Mouse (Mus musculus) ES-Bruce4 (cell line): ENCODE measurements at regions not wholly inside any gene's neighbourhood (a gene's known extent, or its start where the extent isn't known, plus 50 kb on each side); places are given as distances from the start of the nearest gene placed in this dataset.

Experiments
- CTCF ChIP-seq: IDR thresholded peaks from one replicate; pipeline ENCODE4 v1.8.1; 2011; ENCODE audit warnings: low read depth, low read length
- EP300 ChIP-seq: IDR thresholded peaks from 2 replicates; pipeline ENCODE4 v1.6.1; 2011; ENCODE audit warnings: low read depth, low read length; ENCODE audit not compliant: insufficient read depth
- POLR2A ChIP-seq: IDR thresholded peaks from one replicate; pipeline ENCODE4 v1.8.1; 2011; ENCODE audit warnings: low read length; ENCODE audit not compliant: insufficient read depth

- TF ChIP-seq POLR2A (no peak), CTCF (no peak), EP300 (no peak)
Observed at GRCm38 (mm10) chr11:48594429-48594828, 205.7 kb upstream of the Rack1 start.
